Mouse (Mus musculus): ENCODE data around the gene Klhl30. TPM values are rescaled to one million over a fixed set of nuclear protein-coding genes. Genes with fewer than 3 reads are reported as not detected.

Gene Klhl30
- polyA plus RNA-seq, 1 experiment from 2014 or later = 0.53 TPM

- peaks cover 20% of the 10 kb centered on the region for H3K4me1 ChIP-seq (replicated peaks)
- no peaks in the 10 kb centered on the region for H3K27me3 ChIP-seq (replicated peaks)
- H3K4me3 ChIP-seq (replicated peaks) = peak overlapping the region; percentile 59
- no peaks in the 10 kb centered on the region for H3K9me3 ChIP-seq
- ATAC-seq = no peak
- 94% methylated on average over 3 of the region's 3 CpGs for WGBS
- peaks cover 15% of the 10 kb centered on the region for H3K36me3 ChIP-seq
- peak overlapping the region; percentile 97 for H3K4me2 ChIP-seq (replicated peaks)
- H3K9ac ChIP-seq = no peak overlapping the region
- no peak overlapping the region for H3K27ac ChIP-seq
Measured at GRCm38 (mm10) chr1:91367295-91367694, 16.5 kb downstream of the Klhl30 start.

- peak; percentile 79 for ATAC-seq
- Histone ChIP-seq H3K27ac (peak overlapping the region; percentile 73), H3K9ac (no peak overlapping the region)
Measured at GRCm38 (mm10) chr1:91369408-91369807, 18.6 kb downstream of the Klhl30 start.

DNA sequence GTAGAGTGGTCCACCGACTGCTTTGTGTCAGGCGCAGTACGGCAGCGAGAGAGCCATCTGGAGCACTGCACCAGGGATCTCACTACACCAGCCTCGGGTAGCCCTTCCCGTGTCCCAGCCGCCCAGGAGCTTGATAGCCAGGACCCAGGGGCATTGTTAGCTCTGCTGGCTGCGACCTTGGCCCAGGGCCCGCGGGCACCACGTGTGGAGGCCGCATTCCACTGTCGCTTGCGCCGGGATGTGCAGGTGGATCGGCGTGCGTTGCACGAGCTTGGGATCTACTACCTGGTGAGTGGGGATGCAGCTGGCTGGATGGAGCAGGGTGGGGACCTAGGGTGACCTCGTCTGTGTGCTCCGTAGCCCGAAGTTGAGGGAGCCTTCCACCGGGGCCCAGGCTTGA lies 19.2 kb downstream of the Klhl30 start:
- peak overlapping the region; percentile 73 for H3K27ac ChIP-seq
- H3K27me3 ChIP-seq (replicated peaks) = no peaks in the 10 kb centered on the region
- WGBS = 81% methylated on average over 23 of the region's 23 CpGs
- H3K9me3 ChIP-seq = no peaks in the 10 kb centered on the region
- ATAC-seq = no peak
- no peak overlapping the region for H3K4me3 ChIP-seq (replicated peaks)
- H3K9ac ChIP-seq = no peak overlapping the region
- peaks cover 20% of the 10 kb centered on the region for H3K4me1 ChIP-seq (replicated peaks)
- peak overlapping the region; percentile 15 for H3K4me2 ChIP-seq (replicated peaks)
- peaks cover 33% of the 10 kb centered on the region for H3K36me3 ChIP-seq

More at GRCm38 (mm10) chr1:91369408-91369807, 18.6 kb downstream of the Klhl30 start:
- WGBS = 48% methylated on average over 4 of the region's 4 CpGs
- Histone ChIP-seq H3K36me3 (peaks cover 26% of the 10 kb centered on the region), H3K4me2 (replicated peaks) (peak overlapping the region; percentile 15; the same call in 1 of the 2 replicates), H3K4me1 (replicated peaks) (peaks cover 20% of the 10 kb centered on the region), H3K27me3 (replicated peaks) (no peaks in the 10 kb centered on the region), H3K4me3 (replicated peaks) (no peak overlapping the region), H3K9me3 (no peaks in the 10 kb centered on the region)

DNA sequence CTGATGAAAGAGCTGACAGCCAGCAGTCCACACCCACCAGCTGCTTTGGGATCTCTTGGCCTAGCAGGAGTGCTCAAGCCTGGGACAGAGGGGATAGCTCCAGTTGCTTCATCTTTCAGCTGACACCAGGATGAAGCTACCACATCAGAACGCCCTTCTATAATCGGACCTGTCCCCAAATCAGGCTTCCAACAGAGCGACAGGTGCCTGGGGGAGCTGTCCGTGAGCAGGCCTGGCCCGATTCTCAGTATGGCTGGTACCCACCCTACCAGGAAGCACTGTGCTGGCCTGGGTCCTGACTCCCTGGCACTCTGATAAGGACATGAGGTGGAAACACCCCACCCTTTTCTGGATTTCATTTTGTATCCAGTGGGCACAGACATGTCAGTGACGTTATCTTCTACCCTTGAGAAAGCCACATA lies 22.6 kb downstream of the Klhl30 start:
- no peak overlapping the region for H3K9ac ChIP-seq
- ATAC-seq = no peak
- peaks cover 64% of the 10 kb centered on the region for H3K36me3 ChIP-seq
- no peak overlapping the region for H3K4me2 ChIP-seq (replicated peaks)
- 90% methylated on average over 6 of the region's 6 CpGs for WGBS
- no peaks in the 10 kb centered on the region for H3K9me3 ChIP-seq
- peaks cover 14% of the 10 kb centered on the region for H3K4me1 ChIP-seq (replicated peaks)
- no peaks in the 10 kb centered on the region for H3K27me3 ChIP-seq (replicated peaks)
- H3K27ac ChIP-seq = no peak overlapping the region
- H3K4me3 ChIP-seq (replicated peaks) = no peak overlapping the region

DNA sequence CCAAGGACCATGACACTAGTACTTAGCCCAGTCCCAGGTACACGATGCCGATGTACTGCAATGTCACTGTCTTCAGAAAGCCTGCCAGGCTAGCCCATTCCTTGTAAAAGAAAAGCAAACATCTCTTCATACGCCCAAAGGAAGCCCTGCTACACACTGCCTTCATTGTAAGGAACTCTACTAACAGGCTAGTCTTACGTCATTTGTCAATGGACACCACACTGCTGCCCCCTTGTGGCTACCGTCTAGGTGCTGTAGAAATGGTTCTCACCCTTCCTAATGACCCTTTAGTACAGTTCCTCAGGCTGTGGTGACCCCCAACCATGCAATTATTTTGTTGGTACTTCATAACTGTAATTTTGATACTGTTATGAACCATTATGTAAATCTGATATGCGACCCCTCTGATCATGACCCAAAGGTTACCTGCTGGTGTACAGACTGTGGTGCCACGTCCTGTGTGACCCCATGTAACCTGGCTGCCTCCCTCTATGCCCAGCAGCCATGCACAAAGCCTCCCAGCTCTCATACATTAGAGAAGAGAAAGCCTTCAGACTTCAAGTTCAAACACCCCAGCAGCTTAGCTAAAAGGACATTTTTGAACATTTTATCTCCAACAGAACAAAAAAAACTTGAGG lies 29.8 kb downstream of the Klhl30 start:
- peak; percentile 77 for ATAC-seq
- Histone ChIP-seq H3K4me2 (replicated peaks) (no peak overlapping the region), H3K9me3 (no peaks in the 10 kb centered on the region), H3K4me3 (replicated peaks) (no peak overlapping the region), H3K9ac (no peak overlapping the region), H3K4me1 (replicated peaks) (no peaks in the 10 kb centered on the region), H3K27ac (no peak overlapping the region), H3K36me3 (peaks cover 67% of the 10 kb centered on the region), H3K27me3 (replicated peaks) (no peaks in the 10 kb centered on the region)
- 59% methylated on average over 7 of the region's 7 CpGs for WGBS

GRCm38 (mm10) chr1:91381091-91381471 lies 30.3 kb downstream of the Klhl30 start:
- H3K36me3 ChIP-seq = peaks cover 62% of the 10 kb centered on the region
- H3K9ac ChIP-seq = no peak overlapping the region
- H3K4me2 ChIP-seq (replicated peaks) = no peak overlapping the region
- no peaks in the 10 kb centered on the region for H3K4me1 ChIP-seq (replicated peaks)
- no peaks in the 10 kb centered on the region for H3K27me3 ChIP-seq (replicated peaks)
- 0 out of 2 replicates have a peak, but pooled peaks have one; percentile 40 for ATAC-seq
- WGBS = 89% methylated on average over 4 of the region's 4 CpGs
- H3K4me3 ChIP-seq (replicated peaks) = no peak overlapping the region
- no peaks in the 10 kb centered on the region for H3K9me3 ChIP-seq
- no peak overlapping the region for H3K27ac ChIP-seq

DNA sequence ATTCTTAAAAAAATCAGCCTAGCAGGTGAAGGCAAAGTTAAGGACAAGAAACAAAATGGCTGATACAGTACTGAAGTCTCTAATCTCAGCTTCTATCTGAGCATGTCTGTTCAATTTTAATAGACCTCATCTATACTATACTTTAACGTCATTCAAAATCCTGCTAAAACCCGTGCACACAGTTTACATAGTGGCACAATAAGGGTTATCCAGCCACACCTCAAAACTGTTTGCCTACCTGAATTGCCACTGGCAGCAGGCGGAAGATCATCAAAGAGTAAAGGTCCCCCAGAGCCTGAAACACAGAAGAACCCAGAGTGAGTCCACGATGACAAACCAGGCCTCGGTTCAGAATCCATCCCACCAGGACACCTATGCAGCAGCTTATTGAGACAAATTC lies 39.6 kb downstream of the Klhl30 start:
- Histone ChIP-seq H3K4me2 (replicated peaks) (no peak overlapping the region), H3K9me3 (no peaks in the 10 kb centered on the region), H3K9ac (no peak overlapping the region), H3K4me3 (replicated peaks) (no peak overlapping the region), H3K27me3 (replicated peaks) (no peaks in the 10 kb centered on the region), H3K4me1 (replicated peaks) (0 out of 2 replicates have a peak, but pooled peaks cover 3% of the 10 kb centered on the region), H3K27ac (no peak overlapping the region), H3K36me3 (peaks cover 19% of the 10 kb centered on the region)
- WGBS = 74% methylated on average over 5 of the region's 5 CpGs
- peak; percentile 82 for ATAC-seq

- H3K36me3 ChIP-seq = no peaks in the 10 kb centered on the region; the same call in none of the 2 replicates
- peak overlapping the region; percentile 95 for H3K9ac ChIP-seq
- 1% methylated on average over 12 of the region's 12 CpGs for WGBS
- H3K27ac ChIP-seq = peak overlapping the region; percentile 86
- H3K9me3 ChIP-seq = no peaks in the 10 kb centered on the region
- peak overlapping the region; percentile 82 for H3K4me2 ChIP-seq (replicated peaks)
- peaks cover 6% of the 10 kb centered on the region for H3K4me1 ChIP-seq (replicated peaks)
- H3K4me3 ChIP-seq (replicated peaks) = peak overlapping the region; percentile 89
- no peaks in the 10 kb centered on the region for H3K27me3 ChIP-seq (replicated peaks)
- peak; percentile 9; the same call in 1 of the 2 replicates for ATAC-seq
Measured at GRCm38 (mm10) chr1:91397927-91398259, 47.1 kb downstream of the Klhl30 start.

- ATAC-seq = peak; percentile 99
- under 1% methylated on average over 60 of the region's 91 CpGs for WGBS
Measured at GRCm38 (mm10) chr1:91398260-91399062, 47.6 kb downstream of the Klhl30 start, which contains the start of gene Ilkap. Gene Ilkap (minus strand): TSS chr1:91398815.

GRCm38 (mm10) chr1:91404976-91405375 lies 54.2 kb downstream of the Klhl30 start:
- Histone ChIP-seq H3K27me3 (replicated peaks) (no peaks in the 10 kb centered on the region), H3K4me1 (replicated peaks) (no peaks in the 10 kb centered on the region), H3K27ac (no peak overlapping the region), H3K36me3 (no peaks in the 10 kb centered on the region), H3K9me3 (no peaks in the 10 kb centered on the region), H3K4me2 (replicated peaks) (no peak overlapping the region), H3K4me3 (replicated peaks) (no peak overlapping the region), H3K9ac (no peak overlapping the region)
- WGBS = 17% methylated on average over 1 of the region's 1 CpGs
- no peak for ATAC-seq

More at GRCm38 (mm10) chr1:91398260-91399062, 47.6 kb downstream of the Klhl30 start, which contains the start of gene Ilkap:
- peaks cover 6% of the 10 kb centered on the region for H3K4me1 ChIP-seq (replicated peaks)
- H3K9ac ChIP-seq = peak within 1 kb of the TSS; percentile 95
- no peaks in the 10 kb centered on the region for H3K27me3 ChIP-seq (replicated peaks)
- H3K4me3 ChIP-seq (replicated peaks) = peak within 1 kb of the TSS; percentile 89
- H3K4me2 ChIP-seq (replicated peaks) = peak within 1 kb of the TSS; percentile 82
- H3K36me3 ChIP-seq = no peaks in the 10 kb centered on the region; the same call in 1 of the 2 replicates
- no peaks in the 10 kb centered on the region for H3K9me3 ChIP-seq
- H3K27ac ChIP-seq = peak within 1 kb of the TSS; percentile 86

- H3K27me3 ChIP-seq (replicated peaks) = no peaks in the 10 kb centered on the region
- WGBS = 55% methylated on average over 23 of the region's 23 CpGs
- H3K9ac ChIP-seq = no peak overlapping the region
- H3K9me3 ChIP-seq = no peaks in the 10 kb centered on the region
- ATAC-seq = 0 out of 2 replicates have a peak, but pooled peaks have one; percentile 28
- H3K4me3 ChIP-seq (replicated peaks) = no peak overlapping the region
- H3K27ac ChIP-seq = no peak overlapping the region
- H3K36me3 ChIP-seq = no peaks in the 10 kb centered on the region
- no peaks in the 10 kb centered on the region for H3K4me1 ChIP-seq (replicated peaks)
- no peak overlapping the region for H3K4me2 ChIP-seq (replicated peaks)
Measured at GRCm38 (mm10) chr1:91405406-91406169, 54.8 kb downstream of the Klhl30 start.

DNA sequence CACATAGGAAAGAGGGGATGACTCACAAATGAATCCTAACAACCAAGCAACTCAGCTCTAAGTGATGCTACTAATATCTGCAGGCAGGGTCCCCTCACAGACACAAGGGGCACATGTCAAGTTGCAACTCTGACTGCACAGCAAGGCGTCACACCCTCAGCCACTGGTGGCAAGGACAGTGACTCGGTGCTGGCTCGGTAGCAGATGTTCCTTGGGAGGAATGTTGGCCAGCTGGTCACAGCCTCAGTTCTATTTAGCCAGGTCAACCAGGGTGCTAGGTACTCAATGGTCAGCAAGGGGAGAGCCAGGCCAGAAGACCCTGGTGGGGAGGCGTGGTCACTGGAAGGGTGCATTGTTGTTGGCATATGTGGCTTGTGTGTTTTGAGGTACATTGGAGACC lies 57.0 kb downstream of the Klhl30 start:
- H3K4me2 ChIP-seq (replicated peaks) = no peak overlapping the region
- peaks cover 12% of the 10 kb centered on the region for H3K4me1 ChIP-seq (replicated peaks)
- no peaks in the 10 kb centered on the region for H3K36me3 ChIP-seq
- WGBS = 76% methylated on average over 4 of the region's 4 CpGs
- H3K27me3 ChIP-seq (replicated peaks) = no peaks in the 10 kb centered on the region
- H3K27ac ChIP-seq = no peak overlapping the region
- H3K9me3 ChIP-seq = no peaks in the 10 kb centered on the region
- no peak overlapping the region for H3K4me3 ChIP-seq (replicated peaks)
- no peak overlapping the region for H3K9ac ChIP-seq
- ATAC-seq = no peak
